Mouse (Mus musculus): ENCODE data around the gene Jmjd4. TPM values are rescaled to one million over a fixed set of nuclear protein-coding genes. Genes with fewer than 3 reads are reported as not detected.
A peak's percentile ranks its signal among the peaks of the same experiment; 100 is the strongest.

Gene Jmjd4
- polyA plus RNA-seq, 1 experiment: 3.1 TPM

- H3K4me3 ChIP-seq (ENCODE audit: insufficient read depth, low read depth, low read length): no peak overlapping the region
- no peaks in the 10 kb centered on the region for H3K4me1 ChIP-seq (ENCODE audit: control insufficient read depth, insufficient read depth, insufficient read length, low read length)
- no peak overlapping the region for H3K27ac ChIP-seq (replicated peaks; ENCODE audit: low read depth, low read length)
These were observed 6.7 kb upstream of the Jmjd4 start for GRCm38 (mm10) chr11:59443102-59443501.

GRCm38 (mm10) chr11:59450230-59450771, 456 bp downstream of the Jmjd4 start:
- peaks cover 7% of the 10 kb centered on the region; the same call in 1 of the 2 replicates for H3K4me1 ChIP-seq (ENCODE audit: control insufficient read depth, insufficient read depth, insufficient read length, low read length)
- H3K4me3 ChIP-seq (ENCODE audit: insufficient read depth, low read depth, low read length): peak overlapping the region; percentile 97
- peak overlapping the region; percentile 74 for H3K27ac ChIP-seq (replicated peaks; ENCODE audit: low read depth, low read length)

- Histone ChIP-seq H3K27ac (replicated peaks; ENCODE audit: low read depth, low read length) (peak within 1 kb of the TSS; percentile 74), H3K4me1 (ENCODE audit: control insufficient read depth, insufficient read depth, insufficient read length, low read length) (peaks cover 7% of the 10 kb centered on the region; the same call in 1 of the 2 replicates), H3K4me3 (ENCODE audit: insufficient read depth, low read depth, low read length) (peak within 1 kb of the TSS; percentile 97)
These were observed 1.2 kb downstream of the Jmjd4 start, which contains the start of gene Snap47 for GRCm38 (mm10) chr11:59451086-59451485. Snap47 (minus strand) TSS chr11:59451186.

GRCm38 (mm10) chr11:59456346-59456745, 6.5 kb downstream of the Jmjd4 start:
- Histone ChIP-seq H3K27ac (replicated peaks; ENCODE audit: low read depth, low read length) (no peak overlapping the region), H3K4me3 (ENCODE audit: insufficient read depth, low read depth, low read length) (no peak overlapping the region), H3K4me1 (ENCODE audit: control insufficient read depth, insufficient read depth, insufficient read length, low read length) (peaks cover 3% of the 10 kb centered on the region; the same call in 1 of the 2 replicates)

- Histone ChIP-seq H3K27ac (replicated peaks; ENCODE audit: low read depth, low read length) (no peak overlapping the region), H3K4me3 (ENCODE audit: insufficient read depth, low read depth, low read length) (no peak overlapping the region), H3K4me1 (ENCODE audit: control insufficient read depth, insufficient read depth, insufficient read length, low read length) (peaks cover 3% of the 10 kb centered on the region; the same call in 1 of the 2 replicates)
These were observed 7.0 kb downstream of the Jmjd4 start for GRCm38 (mm10) chr11:59456891-59457290.

GRCm38 (mm10) chr11:59458973-59459372, 9.1 kb downstream of the Jmjd4 start:
- Histone ChIP-seq H3K4me1 (ENCODE audit: control insufficient read depth, insufficient read depth, insufficient read length, low read length) (peaks cover 3% of the 10 kb centered on the region; the same call in 1 of the 2 replicates), H3K4me3 (ENCODE audit: insufficient read depth, low read depth, low read length) (no peak overlapping the region), H3K27ac (replicated peaks; ENCODE audit: low read depth, low read length) (no peak overlapping the region)

- no peak overlapping the region for H3K4me3 ChIP-seq (ENCODE audit: insufficient read depth, low read depth, low read length)
- no peak overlapping the region for H3K27ac ChIP-seq (replicated peaks; ENCODE audit: low read depth, low read length)
- H3K4me1 ChIP-seq (ENCODE audit: control insufficient read depth, insufficient read depth, insufficient read length, low read length): peaks cover 3% of the 10 kb centered on the region; the same call in 1 of the 2 replicates
These were observed 10.6 kb downstream of the Jmjd4 start for GRCm38 (mm10) chr11:59460459-59460858.

GRCm38 (mm10) chr11:59471413-59472325, 21.8 kb downstream of the Jmjd4 start:
- H3K27ac ChIP-seq (replicated peaks; ENCODE audit: low read depth, low read length): no peak overlapping the region
- H3K4me1 ChIP-seq (ENCODE audit: control insufficient read depth, insufficient read depth, insufficient read length, low read length): no peaks in the 10 kb centered on the region
- peak overlapping the region; percentile 74 for H3K4me3 ChIP-seq (ENCODE audit: insufficient read depth, low read depth, low read length)

GRCm38 (mm10) chr11:59472326-59472677, 22.5 kb downstream of the Jmjd4 start, which contains the start of gene Zfp867:
Zfp867 (minus strand) TSS chr11:59472474.
- Histone ChIP-seq H3K4me3 (ENCODE audit: insufficient read depth, low read depth, low read length) (peak within 1 kb of the TSS; percentile 74), H3K27ac (replicated peaks; ENCODE audit: low read depth, low read length) (no peak within 1 kb of the TSS), H3K4me1 (ENCODE audit: control insufficient read depth, insufficient read depth, insufficient read length, low read length) (no peaks in the 10 kb centered on the region)

GRCm38 (mm10) chr11:59477240-59477639, 27.4 kb downstream of the Jmjd4 start:
- H3K4me1 ChIP-seq (ENCODE audit: control insufficient read depth, insufficient read depth, insufficient read length, low read length): no peaks in the 10 kb centered on the region
- H3K4me3 ChIP-seq (ENCODE audit: insufficient read depth, low read depth, low read length): no peak overlapping the region
- H3K27ac ChIP-seq (replicated peaks; ENCODE audit: low read depth, low read length): no peak overlapping the region

- H3K4me3 ChIP-seq (ENCODE audit: insufficient read depth, low read depth, low read length): no peak overlapping the region
- no peaks in the 10 kb centered on the region for H3K4me1 ChIP-seq (ENCODE audit: control insufficient read depth, insufficient read depth, insufficient read length, low read length)
- no peak overlapping the region for H3K27ac ChIP-seq (replicated peaks; ENCODE audit: low read depth, low read length)
These were observed 33.4 kb downstream of the Jmjd4 start for GRCm38 (mm10) chr11:59483212-59483611.

GRCm38 (mm10) chr11:59485641-59486040, 35.8 kb downstream of the Jmjd4 start:
- H3K4me3 ChIP-seq (ENCODE audit: insufficient read depth, low read depth, low read length): no peak overlapping the region
- H3K27ac ChIP-seq (replicated peaks; ENCODE audit: low read depth, low read length): no peak overlapping the region
- no peaks in the 10 kb centered on the region for H3K4me1 ChIP-seq (ENCODE audit: control insufficient read depth, insufficient read depth, insufficient read length, low read length)

- no peak overlapping the region for H3K4me3 ChIP-seq (ENCODE audit: insufficient read depth, low read depth, low read length)
- no peaks in the 10 kb centered on the region for H3K4me1 ChIP-seq (ENCODE audit: control insufficient read depth, insufficient read depth, insufficient read length, low read length)
- no peak overlapping the region for H3K27ac ChIP-seq (replicated peaks; ENCODE audit: low read depth, low read length)
These were observed 36.4 kb downstream of the Jmjd4 start for GRCm38 (mm10) chr11:59486222-59486621.

GRCm38 (mm10) chr11:59496672-59497310, 46.9 kb downstream of the Jmjd4 start:
- H3K4me3 ChIP-seq (ENCODE audit: insufficient read depth, low read depth, low read length): no peak overlapping the region
- H3K4me1 ChIP-seq (ENCODE audit: control insufficient read depth, insufficient read depth, insufficient read length, low read length): no peaks in the 10 kb centered on the region
- no peak overlapping the region for H3K27ac ChIP-seq (replicated peaks; ENCODE audit: low read depth, low read length)

- Histone ChIP-seq H3K4me1 (ENCODE audit: control insufficient read depth, insufficient read depth, insufficient read length, low read length) (no peaks in the 10 kb centered on the region), H3K4me3 (ENCODE audit: insufficient read depth, low read depth, low read length) (no peak overlapping the region), H3K27ac (replicated peaks; ENCODE audit: low read depth, low read length) (no peak overlapping the region)
These were observed 47.9 kb downstream of the Jmjd4 start for GRCm38 (mm10) chr11:59497747-59498146.

Data from brown adipose tissue, adult 24 weeks (tissue).